Mouse (Mus musculus): Measurements from ENCODE around the gene Hist1h4f. TPM values are rescaled to one million over a fixed set of nuclear protein-coding genes. Genes with fewer than 3 reads are reported as not detected.
"Not testable (repeated sequence)": the region's sequence is repeated elsewhere in the genome, so short reads cannot be mapped to it uniquely, and the experiment has no call there.

The Hist1h4f gene
- polyA plus RNA-seq, 1 experiment from 2014 or later: 1.3 TPM

GRCm38 (mm10) chr13:23534368-23535131 lies 16.9 kb downstream of the Hist1h4f start:
- Histone ChIP-seq H3K4me1 (replicated peaks; ENCODE audit: control insufficient read depth, insufficient read depth, low read length) (peaks cover 17% of the 10 kb centered on the region), H3K27me3 (replicated peaks; ENCODE audit: control insufficient read depth, insufficient read depth, low read length) (no peaks in the 10 kb centered on the region), H3K4me3 (ENCODE audit: low read depth, low read length) (peak overlapping the region; percentile 54), H3K9ac (ENCODE audit: low read length) (peak overlapping the region; percentile 92), H3K27ac (ENCODE audit: low read depth) (peak overlapping the region; percentile 99), H3K36me3 (ENCODE audit: control insufficient read depth, insufficient read depth, low read length) (no peaks in the 10 kb centered on the region), H3K4me2 (ENCODE audit: low read length) (peak overlapping the region; percentile 70), H3K9me3 (ENCODE audit: control insufficient read depth, low read length) (no peaks in the 10 kb centered on the region)
- peak; percentile 75 for DNase-seq (ENCODE audit: low spot score)
- ATAC-seq (replicated peaks; ENCODE audit: low FRiP score, low TSS enrichment, low read depth): no peak
- under 1% methylated on average over 15 of the region's 15 CpGs for WGBS

GRCm38 (mm10) chr13:23533560-23534367 lies 17.7 kb downstream of the Hist1h4f start, which contains the start of gene Hist1h2af:
Hist1h2af (plus strand) TSS chr13:23533906.
- not testable (repeated sequence) for H3K9me3 ChIP-seq (ENCODE audit: control insufficient read depth, low read length); H3K36me3 ChIP-seq (ENCODE audit: control insufficient read depth, insufficient read depth, low read length); H3K27me3 ChIP-seq (replicated peaks; ENCODE audit: control insufficient read depth, insufficient read depth, low read length)
- under 1% methylated on average over 26 of the region's 53 CpGs for WGBS
- peak; percentile 85 for DNase-seq (ENCODE audit: low spot score)
- H3K9ac ChIP-seq (ENCODE audit: low read length): peak within 1 kb of the TSS; percentile 92
- ATAC-seq (replicated peaks; ENCODE audit: low FRiP score, low TSS enrichment, low read depth): peak; percentile 38
- peak within 1 kb of the TSS; percentile 70 for H3K4me2 ChIP-seq (ENCODE audit: low read length)
- H3K4me3 ChIP-seq (ENCODE audit: low read depth, low read length): peak within 1 kb of the TSS; percentile 54
- H3K4me1 ChIP-seq (replicated peaks; ENCODE audit: control insufficient read depth, insufficient read depth, low read length): peaks cover 24% of the 10 kb centered on the region
- peak within 1 kb of the TSS; percentile 99 for H3K27ac ChIP-seq (ENCODE audit: low read depth)

- ATAC-seq (replicated peaks; ENCODE audit: low FRiP score, low TSS enrichment, low read depth) (no peak), DNase-seq (ENCODE audit: low spot score) (peak; percentile 51)
- Histone ChIP-seq H3K4me1 (replicated peaks; ENCODE audit: control insufficient read depth, insufficient read depth, low read length) (peaks cover 24% of the 10 kb centered on the region), H3K4me2 (ENCODE audit: low read length) (peak overlapping the region; percentile 70), H3K36me3 (ENCODE audit: control insufficient read depth, insufficient read depth, low read length) (no peaks in the 10 kb centered on the region), H3K27me3 (replicated peaks; ENCODE audit: control insufficient read depth, insufficient read depth, low read length) (no peaks in the 10 kb centered on the region), H3K4me3 (ENCODE audit: low read depth, low read length) (peak overlapping the region; percentile 54), H3K9me3 (ENCODE audit: control insufficient read depth, low read length) (no peaks in the 10 kb centered on the region), H3K9ac (ENCODE audit: low read length) (peak overlapping the region; percentile 89), H3K27ac (ENCODE audit: low read depth) (peak overlapping the region; percentile 99)
- 15% methylated on average over 9 of the region's 9 CpGs for WGBS
These were observed 19.0 kb downstream of the Hist1h4f start for GRCm38 (mm10) chr13:23532262-23533075.

- Histone ChIP-seq H3K27ac (ENCODE audit: low read depth) (peak within 1 kb of the TSS; percentile 99), H3K9ac (ENCODE audit: low read length) (peak within 1 kb of the TSS; percentile 89), H3K36me3 (ENCODE audit: control insufficient read depth, insufficient read depth, low read length) (no peaks in the 10 kb centered on the region), H3K4me3 (ENCODE audit: low read depth, low read length) (peak within 1 kb of the TSS; percentile 54), H3K4me1 (replicated peaks; ENCODE audit: control insufficient read depth, insufficient read depth, low read length) (peaks cover 21% of the 10 kb centered on the region), H3K27me3 (replicated peaks; ENCODE audit: control insufficient read depth, insufficient read depth, low read length) (no peaks in the 10 kb centered on the region), H3K9me3 (ENCODE audit: control insufficient read depth, low read length) (no peaks in the 10 kb centered on the region), H3K4me2 (ENCODE audit: low read length) (peak within 1 kb of the TSS; percentile 70)
- WGBS: under 1% methylated on average over 50 of the region's 70 CpGs
- ATAC-seq (replicated peaks; ENCODE audit: low FRiP score, low TSS enrichment, low read depth) (peak; percentile 72), DNase-seq (ENCODE audit: low spot score) (peak; percentile 100)
These were observed 20.3 kb downstream of the Hist1h4f start, which contains the start of gene Hist1h4h for GRCm38 (mm10) chr13:23530901-23531875. Hist1h4h (plus strand) TSS chr13:23531050.

DNA sequence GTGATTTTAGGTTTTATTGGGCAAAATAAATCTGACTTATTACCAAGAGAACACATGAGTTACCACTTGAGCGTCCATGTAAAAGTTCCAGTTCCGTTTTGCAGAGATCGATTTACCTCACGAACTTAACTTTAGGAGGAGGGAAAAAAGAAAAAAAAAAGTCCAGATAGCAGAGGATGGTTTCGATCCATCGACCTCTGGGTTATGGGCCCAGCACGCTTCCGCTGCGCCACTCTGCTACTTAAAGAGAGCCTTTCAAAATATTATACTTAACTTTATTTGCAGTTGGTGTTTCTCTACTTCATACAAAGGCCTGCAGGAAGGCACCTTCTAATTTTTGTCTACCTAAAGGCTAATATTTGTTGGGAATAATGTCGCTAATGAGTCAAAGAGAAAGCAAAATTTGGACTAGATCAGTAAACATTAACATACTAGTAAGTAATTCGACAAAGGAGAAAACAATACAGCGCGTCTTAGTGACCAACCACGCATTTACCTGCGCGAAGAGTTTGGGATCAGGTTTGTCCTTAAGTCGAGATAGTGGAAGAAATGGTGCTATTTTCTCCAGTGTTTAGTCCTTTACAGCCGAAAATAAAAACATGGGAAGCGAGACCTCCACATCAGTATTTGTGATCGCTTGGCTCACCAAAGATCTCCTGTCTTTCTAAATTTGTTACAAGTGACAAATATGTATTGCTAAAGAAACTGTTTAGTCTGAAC lies 21.1 kb downstream of the Hist1h4f start:
- no peaks in the 10 kb centered on the region for H3K27me3 ChIP-seq (replicated peaks; ENCODE audit: control insufficient read depth, insufficient read depth, low read length)
- 0% methylated on average over 20 of the region's 20 CpGs for WGBS
- peak overlapping the region; percentile 99 for H3K27ac ChIP-seq (ENCODE audit: low read depth)
- peak overlapping the region; percentile 70 for H3K4me2 ChIP-seq (ENCODE audit: low read length)
- no peaks in the 10 kb centered on the region for H3K36me3 ChIP-seq (ENCODE audit: control insufficient read depth, insufficient read depth, low read length)
- H3K9me3 ChIP-seq (ENCODE audit: control insufficient read depth, low read length): no peaks in the 10 kb centered on the region
- peak overlapping the region; percentile 89 for H3K9ac ChIP-seq (ENCODE audit: low read length)
- DNase-seq (ENCODE audit: low spot score): peak; percentile 93
- peak; percentile 10; the same call in 1 of the 2 replicates for ATAC-seq (replicated peaks; ENCODE audit: low FRiP score, low TSS enrichment, low read depth)
- peak overlapping the region; percentile 54 for H3K4me3 ChIP-seq (ENCODE audit: low read depth, low read length)
- peaks cover 21% of the 10 kb centered on the region for H3K4me1 ChIP-seq (replicated peaks; ENCODE audit: control insufficient read depth, insufficient read depth, low read length)

DNA sequence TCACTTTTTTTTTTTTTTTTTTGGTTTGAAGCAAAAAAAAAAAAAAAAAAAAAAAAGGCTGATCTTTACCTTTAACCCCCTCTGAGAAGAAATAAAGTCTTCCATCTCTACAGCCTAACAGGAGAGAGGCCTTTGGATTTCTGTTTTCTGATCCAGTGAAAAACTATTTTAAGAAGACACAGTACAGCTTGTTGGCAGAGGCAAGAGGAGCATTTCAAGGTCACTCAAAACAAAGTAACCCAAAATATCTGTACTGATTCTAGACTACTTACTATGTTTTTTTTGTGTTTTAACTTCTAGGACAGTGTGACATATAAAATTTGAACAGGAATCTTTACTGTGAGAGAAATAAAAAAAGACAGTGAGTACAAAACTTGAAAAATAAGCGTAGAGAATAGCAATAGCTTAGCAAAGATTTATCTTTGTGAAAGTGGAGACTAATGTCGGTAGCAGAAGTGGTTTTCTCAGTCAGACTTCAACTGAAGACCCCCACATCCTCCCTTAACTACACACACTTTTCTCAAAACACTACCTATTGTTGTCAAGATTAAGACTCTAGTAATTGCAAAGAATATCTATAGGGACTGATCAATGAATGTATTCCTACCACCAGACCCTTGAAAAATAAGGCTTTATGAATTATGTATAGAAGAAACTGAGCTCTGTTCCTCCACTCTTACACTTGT lies 21.8 kb downstream of the Hist1h4f start:
- DNase-seq (ENCODE audit: low spot score): no peak
- ATAC-seq (replicated peaks; ENCODE audit: low FRiP score, low TSS enrichment, low read depth): no peak
- Histone ChIP-seq H3K9ac (ENCODE audit: low read length) (peak overlapping the region; percentile 89), H3K4me1 (replicated peaks; ENCODE audit: control insufficient read depth, insufficient read depth, low read length) (peaks cover 21% of the 10 kb centered on the region), H3K4me2 (ENCODE audit: low read length) (peak overlapping the region; percentile 70), H3K9me3 (ENCODE audit: control insufficient read depth, low read length) (no peaks in the 10 kb centered on the region), H3K27me3 (replicated peaks; ENCODE audit: control insufficient read depth, insufficient read depth, low read length) (no peaks in the 10 kb centered on the region), H3K4me3 (ENCODE audit: low read depth, low read length) (peak overlapping the region; percentile 54), H3K27ac (ENCODE audit: low read depth) (peak overlapping the region; percentile 99), H3K36me3 (ENCODE audit: control insufficient read depth, insufficient read depth, low read length) (no peaks in the 10 kb centered on the region)
- 26% methylated on average over 2 of the region's 2 CpGs for WGBS

- peak; percentile 53 for DNase-seq (ENCODE audit: low spot score)
- H3K27me3 ChIP-seq (replicated peaks; ENCODE audit: control insufficient read depth, insufficient read depth, low read length): no peaks in the 10 kb centered on the region
- no peak overlapping the region for H3K4me3 ChIP-seq (ENCODE audit: low read depth, low read length)
- no peak overlapping the region for H3K27ac ChIP-seq (ENCODE audit: low read depth)
- 76% methylated on average over 5 of the region's 5 CpGs for WGBS
- ATAC-seq (replicated peaks; ENCODE audit: low FRiP score, low TSS enrichment, low read depth): no peak
- peaks cover 18% of the 10 kb centered on the region for H3K4me1 ChIP-seq (replicated peaks; ENCODE audit: control insufficient read depth, insufficient read depth, low read length)
- H3K9me3 ChIP-seq (ENCODE audit: control insufficient read depth, low read length): no peaks in the 10 kb centered on the region
- no peak overlapping the region for H3K9ac ChIP-seq (ENCODE audit: low read length)
- peak overlapping the region; percentile 70 for H3K4me2 ChIP-seq (ENCODE audit: low read length)
- no peaks in the 10 kb centered on the region for H3K36me3 ChIP-seq (ENCODE audit: control insufficient read depth, insufficient read depth, low read length)
These were observed 22.4 kb downstream of the Hist1h4f start for GRCm38 (mm10) chr13:23529005-23529404.

All from intestine, embryonic 14.5 days (tissue).